Mouse (Mus musculus) adrenal gland, postnatal 4 days (tissue): ENCODE results near the gene Pafah1b2. TPM values are rescaled to one million over a fixed set of nuclear protein-coding genes. Genes with fewer than 3 reads are reported as not detected.

Experiments used
- DNase-seq, 2 experiments: peaks; one replicate each; pipeline ENCODE4 v3.0.0; 2021 to 2022; ENCODE audit warnings: low spot score in 2 of 2, mixed read lengths in 2 of 2
- total RNA-seq, 2 experiments: library from RNA; stranded (reverse); gene quantifications; 2 replicates each; pipeline ENCODE4 v1.2.3; 2021

Gene Pafah1b2
- total RNA-seq, 2 experiments from 2014 or later = 154 to 163 TPM

GRCm38 (mm10) chr9:46027994-46028393, 15.5 kb upstream of the Pafah1b2 start:
- DNase-seq = no peak

- DNase-seq = no peak
Observed at GRCm38 (mm10) chr9:46026058-46026849, 13.8 kb upstream of the Pafah1b2 start.

- DNase-seq = no peak
Observed at GRCm38 (mm10) chr9:46023591-46023990, 11.1 kb upstream of the Pafah1b2 start.

- DNase-seq = no peak
Observed at GRCm38 (mm10) chr9:46019975-46020374, 7.5 kb upstream of the Pafah1b2 start.

- no peak for DNase-seq
Observed at GRCm38 (mm10) chr9:46018316-46018715, 5.8 kb upstream of the Pafah1b2 start.

- DNase-seq = no peak
Observed at GRCm38 (mm10) chr9:46016417-46016816, 3.9 kb upstream of the Pafah1b2 start.

- DNase-seq = no peak
Observed at GRCm38 (mm10) chr9:46015831-46016230, 3.3 kb upstream of the Pafah1b2 start.

- no peak for DNase-seq
Observed at GRCm38 (mm10) chr9:46015081-46015551, 2.6 kb upstream of the Pafah1b2 start.

GRCm38 (mm10) chr9:46014251-46014681, 1.8 kb upstream of the Pafah1b2 start:
- DNase-seq = peak in 1 of 2 experiments; percentile 10

GRCm38 (mm10) chr9:46013616-46014015, 1.1 kb upstream of the Pafah1b2 start:
- no peak for DNase-seq

- DNase-seq = peak; percentile 17 to 34
Observed at GRCm38 (mm10) chr9:46013009-46013586, 608 bp upstream of the Pafah1b2 start.

GRCm38 (mm10) chr9:46011094-46011970, 1.2 kb downstream of the Pafah1b2 start:
- no peak for DNase-seq

- no peak for DNase-seq
Observed at GRCm38 (mm10) chr9:46009669-46009983, 2.9 kb downstream of the Pafah1b2 start.

- DNase-seq = no peak
Observed at GRCm38 (mm10) chr9:46008931-46009668, 3.4 kb downstream of the Pafah1b2 start.

GRCm38 (mm10) chr9:46006224-46006623, 6.3 kb downstream of the Pafah1b2 start:
- no peak for DNase-seq

- DNase-seq = no peak
Observed at GRCm38 (mm10) chr9:46004529-46004928, 8.0 kb downstream of the Pafah1b2 start.

- DNase-seq = peak; percentile 63 to 68
Observed at GRCm38 (mm10) chr9:46003729-46004128, 8.8 kb downstream of the Pafah1b2 start.

- DNase-seq = no peak
Observed at GRCm38 (mm10) chr9:45999009-45999408, 13.5 kb downstream of the Pafah1b2 start.

GRCm38 (mm10) chr9:45985229-45985567, 27.3 kb downstream of the Pafah1b2 start:
- no peak for DNase-seq

GRCm38 (mm10) chr9:45984409-45985228, 27.9 kb downstream of the Pafah1b2 start:
- DNase-seq = peak; percentile 67 to 83
